Mouse (Mus musculus) testis, adult 2 months (tissue): ENCODE measurements at regions not wholly inside any gene's neighbourhood (a gene's known extent, or its start where the extent isn't known, plus 50 kb on each side); places are given as distances from the start of the nearest gene placed in this dataset.

ENCODE experiments used
- H3K27ac ChIP-seq: fragments of 200-500 bp; 2 replicates; pipeline ENCODE4 v1.5.1; 2012; ENCODE audit warnings: low read depth, low read length; ENCODE audit not compliant: control insufficient read depth, insufficient read depth
- H3K27me3 ChIP-seq: fragments of 200-500 bp; 2 replicates; pipeline ENCODE4 v1.6.1; 2012; ENCODE audit warnings: mild to moderate bottlenecking, low read length, moderate library complexity; ENCODE audit not compliant: control insufficient read depth, insufficient read depth
- H3K36me3 ChIP-seq: fragments of 200-500 bp; 2 replicates; pipeline ENCODE4 v1.6.1; 2012; ENCODE audit warnings: mild to moderate bottlenecking, low read length; ENCODE audit not compliant: control insufficient read depth, insufficient read depth
- H3K4me1 ChIP-seq: fragments of 200-500 bp; 2 replicates; pipeline ENCODE4 v1.6.1; 2012; ENCODE audit warnings: low read length; ENCODE audit not compliant: control insufficient read depth, insufficient read depth
- H3K4me3 ChIP-seq: fragments of 200-500 bp; 2 replicates; pipeline ENCODE4 v1.5.1; 2012; ENCODE audit warnings: low read depth, mild to moderate bottlenecking, low read length, moderate library complexity, mixed read lengths; ENCODE audit not compliant: control insufficient read depth
- CTCF ChIP-seq: fragments of 200-500 bp; IDR thresholded peaks from 2 replicates; pipeline ENCODE4 v1.5.1; 2012; ENCODE audit warnings: low read depth, mild to moderate bottlenecking, inconsistent platforms, low read length, moderate library complexity; ENCODE audit not compliant: control insufficient read depth, insufficient read depth, insufficient replicate concordance
- POLR2A ChIP-seq: fragments of 200-500 bp; IDR thresholded peaks from 2 replicates; pipeline ENCODE4 v1.6.1; 2012; ENCODE audit warnings: low read depth, mild to moderate bottlenecking, inconsistent platforms, low read length, moderate library complexity; ENCODE audit not compliant: control insufficient read depth

DNA sequence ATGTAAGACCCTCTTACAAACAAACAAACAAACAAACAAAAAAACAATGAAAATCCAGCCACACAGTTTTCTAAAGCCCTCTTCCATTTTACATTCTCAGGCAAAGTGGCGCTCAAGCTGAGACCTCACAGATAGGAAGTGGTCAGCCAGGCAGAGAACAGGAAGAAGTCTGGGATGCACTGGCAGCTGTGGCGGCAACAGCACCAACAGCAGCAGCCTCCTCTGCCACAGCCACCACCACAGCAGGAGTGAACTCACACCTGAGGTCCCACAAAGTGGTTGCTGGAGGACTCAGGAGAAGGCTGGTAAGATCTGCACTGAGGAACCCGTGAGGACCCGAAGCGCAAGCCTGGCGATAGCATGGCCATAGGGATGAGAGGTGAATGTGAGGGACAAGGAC lies 156.3 kb downstream of the Grm4 start:
- H3K27me3 ChIP-seq, result no peaks in the 10 kb centered on the region
- H3K4me1 ChIP-seq, result peaks cover 6% of the 10 kb centered on the region
- peaks cover 3% of the 10 kb centered on the region for H3K36me3 ChIP-seq
- no peak for TF ChIP-seq POLR2A
- no peak for TF ChIP-seq CTCF
- peak overlapping the region; percentile 58 for H3K27ac ChIP-seq
- H3K4me3 ChIP-seq, result peak overlapping the region; percentile 72

DNA sequence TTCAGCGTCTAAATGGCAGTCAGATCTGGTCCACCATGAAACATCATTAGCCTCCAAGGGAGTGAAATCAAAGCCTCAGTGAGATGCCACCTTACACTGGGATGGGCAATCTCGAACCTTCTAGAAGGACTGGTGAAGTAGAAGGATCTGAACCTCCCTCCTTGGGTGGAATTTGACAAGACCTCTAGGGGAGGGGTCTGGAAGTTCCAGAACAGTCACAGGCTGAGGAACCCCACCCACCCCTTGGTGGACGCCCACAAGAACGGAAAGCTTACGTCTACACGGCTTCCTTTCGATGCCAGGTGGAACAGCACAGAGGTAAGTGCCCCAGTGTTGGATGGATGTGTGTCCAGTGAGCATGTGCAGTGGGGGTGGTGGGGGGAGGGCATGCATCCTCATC lies 156.9 kb downstream of the Grm4 start:
- H3K4me1 ChIP-seq, result peaks cover 6% of the 10 kb centered on the region
- H3K27ac ChIP-seq, result no peak overlapping the region
- no peak for TF ChIP-seq CTCF
- TF ChIP-seq POLR2A, result no peak; the same call in 1 of the 2 replicates
- H3K36me3 ChIP-seq, result peaks cover 3% of the 10 kb centered on the region
- no peak overlapping the region for H3K4me3 ChIP-seq
- H3K27me3 ChIP-seq, result no peaks in the 10 kb centered on the region

DNA sequence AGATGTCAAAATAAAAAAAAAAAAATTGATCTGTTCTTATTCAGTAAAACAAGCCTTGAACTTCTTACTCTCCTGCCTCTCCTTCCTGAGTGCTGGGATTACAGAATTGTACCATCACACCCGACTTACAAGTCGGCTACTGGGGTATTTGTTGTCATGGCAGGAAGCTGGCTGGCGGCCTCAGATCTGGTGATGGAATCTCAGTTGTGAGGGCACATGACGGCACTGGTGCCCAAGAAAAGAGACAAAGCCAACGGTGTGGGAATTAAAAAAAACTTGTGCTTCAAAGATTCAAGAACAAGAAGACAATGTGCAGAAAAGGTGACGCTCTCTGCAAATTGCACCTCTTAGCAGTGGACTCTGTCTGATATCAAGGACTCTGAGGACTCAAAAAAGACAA lies 157.3 kb downstream of the Grm4 start:
- H3K27ac ChIP-seq, result no peak overlapping the region
- no peaks in the 10 kb centered on the region for H3K27me3 ChIP-seq
- no peak overlapping the region for H3K4me3 ChIP-seq
- no peak for TF ChIP-seq CTCF
- TF ChIP-seq POLR2A, result no peak
- H3K4me1 ChIP-seq, result peaks cover 9% of the 10 kb centered on the region
- H3K36me3 ChIP-seq, result peaks cover 3% of the 10 kb centered on the region

DNA sequence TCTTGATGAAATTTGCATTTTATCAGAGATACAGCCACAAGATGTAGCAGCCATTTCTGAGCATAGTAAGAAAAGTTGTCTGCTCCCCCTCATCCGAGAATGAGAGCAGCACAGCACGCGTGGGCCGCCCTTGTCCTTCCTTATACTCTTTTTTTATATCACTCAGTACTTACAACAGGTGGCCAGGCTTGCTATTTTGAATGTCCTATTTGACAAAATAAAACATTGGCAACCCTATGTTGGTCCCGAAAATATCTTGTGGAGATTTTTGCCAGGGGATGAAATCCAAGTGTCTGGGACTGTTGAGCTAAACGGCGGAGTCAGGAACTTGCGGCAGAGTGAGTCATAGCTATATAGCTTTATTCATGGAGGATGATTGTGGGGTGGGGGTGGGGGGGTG lies 158.0 kb upstream of the Lemd2 start:
- Histone ChIP-seq H3K4me1 (peaks cover 20% of the 10 kb centered on the region), H3K27me3 (no peaks in the 10 kb centered on the region), H3K4me3 (no peak overlapping the region), H3K36me3 (peaks cover 2% of the 10 kb centered on the region), H3K27ac (no peak overlapping the region)
- 0 out of 2 replicates have a peak, but pooled peaks have one; percentile 3 for TF ChIP-seq POLR2A
- no peak for TF ChIP-seq CTCF

GRCm38 (mm10) chr17:27361362-27361761 lies 157.1 kb upstream of the Lemd2 start:
- Histone ChIP-seq H3K27me3 (no peaks in the 10 kb centered on the region), H3K27ac (0 out of 2 replicates have a peak overlapping the region, but pooled peaks have one; percentile 1), H3K4me3 (peak overlapping the region; percentile 10; the same call in 1 of the 2 replicates), H3K4me1 (peaks cover 20% of the 10 kb centered on the region), H3K36me3 (peaks cover 2% of the 10 kb centered on the region)
- TF ChIP-seq POLR2A, result no peak
- no peak for TF ChIP-seq CTCF

- no peaks in the 10 kb centered on the region; the same call in 1 of the 2 replicates for H3K36me3 ChIP-seq
- H3K27me3 ChIP-seq, result no peaks in the 10 kb centered on the region
- peak overlapping the region; percentile 3; the same call in 1 of the 2 replicates for H3K4me3 ChIP-seq
- H3K27ac ChIP-seq, result peak overlapping the region; percentile 83
- peak; percentile 18; the same call in 1 of the 2 replicates for TF ChIP-seq CTCF
- no peak for TF ChIP-seq POLR2A
- peaks cover 18% of the 10 kb centered on the region for H3K4me1 ChIP-seq
Measured at GRCm38 (mm10) chr17:27356862-27357261, 152.6 kb upstream of the Lemd2 start.

GRCm38 (mm10) chr17:27355717-27356116 lies 151.4 kb upstream of the Lemd2 start:
- peak; percentile 28; the same call in 1 of the 2 replicates for TF ChIP-seq POLR2A
- TF ChIP-seq CTCF, result no peak
- Histone ChIP-seq H3K36me3 (no peaks in the 10 kb centered on the region), H3K27ac (no peak overlapping the region), H3K27me3 (no peaks in the 10 kb centered on the region), H3K4me1 (peaks cover 14% of the 10 kb centered on the region), H3K4me3 (peak overlapping the region; percentile 17)
